Mouse (Mus musculus): Measurements from ENCODE around the gene Creg1. TPM values are rescaled to one million over a fixed set of nuclear protein-coding genes. Genes with fewer than 3 reads are reported as not detected.

Gene Creg1
- polyA plus RNA-seq, 1 experiment from 2014 or later = 289 TPM

GRCm38 (mm10) chr1:165731553-165731952 lies 32.0 kb upstream of the Creg1 start:
- 72% methylated on average over 6 of the region's 6 CpGs for WGBS (ENCODE audit: insufficient replicate concordance)
- Histone ChIP-seq H3K9ac (replicated peaks) (no peak overlapping the region), H3K36me3 (replicated peaks; ENCODE audit: insufficient read depth, low read length) (no peaks in the 10 kb centered on the region), H3K4me1 (ENCODE audit: insufficient read depth) (no peaks in the 10 kb centered on the region), H3K4me2 (ENCODE audit: low read depth, low read length) (no peak overlapping the region), H3K27ac (ENCODE audit: low read depth) (no peak overlapping the region), H3K4me3 (ENCODE audit: low read depth, low read length) (no peak overlapping the region), H3K27me3 (ENCODE audit: insufficient read depth, low read length) (no peaks in the 10 kb centered on the region), H3K9me3 (ENCODE audit: low read length) (no peaks in the 10 kb centered on the region)
- no peak for TF ChIP-seq CTCF (IDR thresholded peaks at IDR 0.05; ENCODE audit: low read depth)
- no peak for TF ChIP-seq EP300 (IDR thresholded peaks at IDR 0.05; ENCODE audit: low read depth)
- ATAC-seq (peak; percentile 29; the same call in 1 of the 2 replicates), DNase-seq (no peak)

- no peaks in the 10 kb centered on the region for H3K9me3 ChIP-seq (ENCODE audit: low read length)
- H3K27ac ChIP-seq (ENCODE audit: low read depth) = no peak overlapping the region
- no peak overlapping the region for H3K9ac ChIP-seq (replicated peaks)
- H3K27me3 ChIP-seq (ENCODE audit: insufficient read depth, low read length) = no peaks in the 10 kb centered on the region
- no peak overlapping the region for H3K4me2 ChIP-seq (ENCODE audit: low read depth, low read length)
- H3K36me3 ChIP-seq (replicated peaks; ENCODE audit: insufficient read depth, low read length) = no peaks in the 10 kb centered on the region
- H3K4me3 ChIP-seq (ENCODE audit: low read depth, low read length) = no peak overlapping the region
- TF ChIP-seq EP300 (IDR thresholded peaks at IDR 0.05; ENCODE audit: low read depth) (no peak), CTCF (IDR thresholded peaks at IDR 0.05; ENCODE audit: low read depth) (no peak)
- no peak for DNase-seq
- no peaks in the 10 kb centered on the region for H3K4me1 ChIP-seq (ENCODE audit: insufficient read depth)
- no peak for ATAC-seq
- 63% methylated on average over 2 of the region's 2 CpGs for WGBS (ENCODE audit: insufficient replicate concordance)
These were observed 28.7 kb upstream of the Creg1 start for GRCm38 (mm10) chr1:165734840-165735239.

GRCm38 (mm10) chr1:165735826-165736818 lies 27.4 kb upstream of the Creg1 start:
- Histone ChIP-seq H3K36me3 (replicated peaks; ENCODE audit: insufficient read depth, low read length) (no peaks in the 10 kb centered on the region), H3K4me1 (ENCODE audit: insufficient read depth) (no peaks in the 10 kb centered on the region), H3K9ac (replicated peaks) (no peak overlapping the region), H3K27ac (ENCODE audit: low read depth) (no peak overlapping the region), H3K4me3 (ENCODE audit: low read depth, low read length) (no peak overlapping the region), H3K9me3 (ENCODE audit: low read length) (no peaks in the 10 kb centered on the region), H3K4me2 (ENCODE audit: low read depth, low read length) (peak overlapping the region; percentile 34), H3K27me3 (ENCODE audit: insufficient read depth, low read length) (no peaks in the 10 kb centered on the region)
- DNase-seq (peak; percentile 87), ATAC-seq (peak; percentile 74)
- TF ChIP-seq CTCF (IDR thresholded peaks at IDR 0.05; ENCODE audit: low read depth) = peak; percentile 97
- TF ChIP-seq EP300 (IDR thresholded peaks at IDR 0.05; ENCODE audit: low read depth) = no peak
- WGBS (ENCODE audit: insufficient replicate concordance) = 28% methylated on average over 20 of the region's 20 CpGs

GRCm38 (mm10) chr1:165737451-165737850 lies 26.1 kb upstream of the Creg1 start:
- TF ChIP-seq EP300 (IDR thresholded peaks at IDR 0.05; ENCODE audit: low read depth) (no peak), CTCF (IDR thresholded peaks at IDR 0.05; ENCODE audit: low read depth) (no peak)
- H3K36me3 ChIP-seq (replicated peaks; ENCODE audit: insufficient read depth, low read length) = no peaks in the 10 kb centered on the region
- 55% methylated on average over 5 of the region's 5 CpGs for WGBS (ENCODE audit: insufficient replicate concordance)
- DNase-seq (no peak), ATAC-seq (0 out of 2 replicates have a peak, but pooled peaks have one; percentile 19)
- no peak overlapping the region for H3K4me3 ChIP-seq (ENCODE audit: low read depth, low read length)
- no peak overlapping the region for H3K4me2 ChIP-seq (ENCODE audit: low read depth, low read length)
- no peaks in the 10 kb centered on the region for H3K9me3 ChIP-seq (ENCODE audit: low read length)
- H3K27me3 ChIP-seq (ENCODE audit: insufficient read depth, low read length) = no peaks in the 10 kb centered on the region
- H3K4me1 ChIP-seq (ENCODE audit: insufficient read depth) = no peaks in the 10 kb centered on the region
- H3K9ac ChIP-seq (replicated peaks) = no peak overlapping the region
- H3K27ac ChIP-seq (ENCODE audit: low read depth) = peak overlapping the region; percentile 60; the same call in 1 of the 2 replicates

- Histone ChIP-seq H3K27ac (ENCODE audit: low read depth) (peak overlapping the region; percentile 60; the same call in 1 of the 2 replicates), H3K4me1 (ENCODE audit: insufficient read depth) (no peaks in the 10 kb centered on the region), H3K4me3 (ENCODE audit: low read depth, low read length) (no peak overlapping the region), H3K9me3 (ENCODE audit: low read length) (no peaks in the 10 kb centered on the region), H3K27me3 (ENCODE audit: insufficient read depth, low read length) (no peaks in the 10 kb centered on the region), H3K4me2 (ENCODE audit: low read depth, low read length) (no peak overlapping the region), H3K36me3 (replicated peaks; ENCODE audit: insufficient read depth, low read length) (no peaks in the 10 kb centered on the region), H3K9ac (replicated peaks) (no peak overlapping the region)
- 27% methylated on average over 3 of the region's 3 CpGs for WGBS (ENCODE audit: insufficient replicate concordance)
- ATAC-seq (0 out of 2 replicates have a peak, but pooled peaks have one; percentile 27), DNase-seq (no peak)
- TF ChIP-seq EP300 (IDR thresholded peaks at IDR 0.05; ENCODE audit: low read depth) = no peak
- TF ChIP-seq CTCF (IDR thresholded peaks at IDR 0.05; ENCODE audit: low read depth) = no peak
These were observed 25.7 kb upstream of the Creg1 start for GRCm38 (mm10) chr1:165737867-165738266.

- Histone ChIP-seq H3K4me3 (ENCODE audit: low read depth, low read length) (no peak overlapping the region), H3K4me2 (ENCODE audit: low read depth, low read length) (no peak overlapping the region), H3K27me3 (ENCODE audit: insufficient read depth, low read length) (no peaks in the 10 kb centered on the region), H3K9ac (replicated peaks) (no peak overlapping the region), H3K9me3 (ENCODE audit: low read length) (no peaks in the 10 kb centered on the region), H3K36me3 (replicated peaks; ENCODE audit: insufficient read depth, low read length) (no peaks in the 10 kb centered on the region), H3K27ac (ENCODE audit: low read depth) (no peak overlapping the region), H3K4me1 (ENCODE audit: insufficient read depth) (no peaks in the 10 kb centered on the region)
- WGBS (ENCODE audit: insufficient replicate concordance) = 82% methylated on average over 1 of the region's 1 CpGs
- TF ChIP-seq EP300 (IDR thresholded peaks at IDR 0.05; ENCODE audit: low read depth) (no peak), CTCF (IDR thresholded peaks at IDR 0.05; ENCODE audit: low read depth) (no peak)
- no peak for DNase-seq
- ATAC-seq = no peak
These were observed 24.6 kb upstream of the Creg1 start for GRCm38 (mm10) chr1:165738985-165739384.
